Mouse (Mus musculus): Measurements from ENCODE around the gene Csf3. TPM values are rescaled to one million over a fixed set of nuclear protein-coding genes. Genes with fewer than 3 reads are reported as not detected.

The Csf3 gene
- polyA plus RNA-seq, 1 experiment from 2014 or later, result 0.11 TPM

DNA sequence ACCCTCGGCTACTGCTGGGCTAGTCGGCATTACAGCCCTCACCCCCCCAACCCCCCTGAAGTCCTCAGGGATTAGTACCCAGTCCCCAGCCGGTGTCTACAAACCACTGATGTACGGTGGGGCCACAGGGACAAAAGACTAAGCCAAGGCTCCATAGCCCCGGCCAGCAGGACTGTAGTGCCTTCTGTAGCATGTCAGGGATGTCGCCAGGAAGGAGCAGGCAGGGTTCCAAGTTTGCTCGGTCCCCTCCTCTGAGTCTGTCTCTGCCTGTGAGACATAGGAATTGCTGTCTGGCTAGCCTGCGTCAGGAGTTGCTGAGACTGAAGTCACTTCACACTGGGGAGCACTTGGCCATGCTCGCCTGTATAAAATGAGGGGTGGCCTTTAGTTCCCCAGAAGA, 6.8 kb upstream of the Csf3 start:
- ATAC-seq (ENCODE audit: low FRiP score, low TSS enrichment), result no peak
- H3K9me3 ChIP-seq (ENCODE audit: low read length), result no peaks in the 10 kb centered on the region
- WGBS, result 73% methylated on average over 9 of the region's 9 CpGs

DNA sequence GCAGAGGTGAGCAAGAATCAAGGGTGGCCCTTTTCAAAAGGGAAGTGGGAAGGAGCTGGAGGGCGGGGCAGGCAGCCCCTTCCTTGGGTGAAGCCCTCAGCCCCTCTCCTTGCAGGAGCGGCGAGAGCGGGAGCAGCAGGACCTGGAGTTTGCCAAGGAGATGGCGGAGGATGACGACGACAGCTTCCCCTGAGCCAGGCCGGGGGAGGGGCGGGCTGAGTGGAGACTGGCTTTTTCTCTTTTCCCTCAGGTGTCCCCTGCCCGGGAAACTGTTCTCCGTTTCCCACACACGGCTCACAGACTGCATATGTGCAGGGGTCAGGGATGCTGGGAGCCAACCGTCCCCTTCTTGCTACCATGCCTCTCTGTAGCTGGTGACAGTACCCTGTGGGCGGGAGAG, 5.7 kb upstream of the Csf3 start:
- H3K27ac ChIP-seq (ENCODE audit: low read length), result no peak overlapping the region
- no peak overlapping the region for H3K4me3 ChIP-seq (ENCODE audit: low read length)
- H3K9me3 ChIP-seq (ENCODE audit: low read length), result no peaks in the 10 kb centered on the region
- ATAC-seq (ENCODE audit: low FRiP score, low TSS enrichment), result no peak
- no peak overlapping the region for H3K4me2 ChIP-seq (replicated peaks; ENCODE audit: low read depth, low read length)
- H3K4me1 ChIP-seq (ENCODE audit: insufficient read depth, low read length), result peaks cover 5% of the 10 kb centered on the region
- H3K27me3 ChIP-seq (ENCODE audit: insufficient read depth, low read length), result no peaks in the 10 kb centered on the region
- 67% methylated on average over 14 of the region's 14 CpGs for WGBS
- H3K36me3 ChIP-seq (ENCODE audit: insufficient read depth, low read length), result peaks cover 57% of the 10 kb centered on the region
- H3K9ac ChIP-seq (replicated peaks; ENCODE audit: low read length), result no peak overlapping the region

More for the DNA sequence above, 6.8 kb upstream of the Csf3 start:
- Histone ChIP-seq H3K9ac (replicated peaks; ENCODE audit: low read length) (no peak overlapping the region), H3K27me3 (ENCODE audit: insufficient read depth, low read length) (no peaks in the 10 kb centered on the region), H3K36me3 (ENCODE audit: insufficient read depth, low read length) (peaks cover 68% of the 10 kb centered on the region), H3K4me2 (replicated peaks; ENCODE audit: low read depth, low read length) (no peak overlapping the region), H3K4me1 (ENCODE audit: insufficient read depth, low read length) (no peaks in the 10 kb centered on the region), H3K4me3 (ENCODE audit: low read length) (no peak overlapping the region), H3K27ac (ENCODE audit: low read length) (no peak overlapping the region)

DNA sequence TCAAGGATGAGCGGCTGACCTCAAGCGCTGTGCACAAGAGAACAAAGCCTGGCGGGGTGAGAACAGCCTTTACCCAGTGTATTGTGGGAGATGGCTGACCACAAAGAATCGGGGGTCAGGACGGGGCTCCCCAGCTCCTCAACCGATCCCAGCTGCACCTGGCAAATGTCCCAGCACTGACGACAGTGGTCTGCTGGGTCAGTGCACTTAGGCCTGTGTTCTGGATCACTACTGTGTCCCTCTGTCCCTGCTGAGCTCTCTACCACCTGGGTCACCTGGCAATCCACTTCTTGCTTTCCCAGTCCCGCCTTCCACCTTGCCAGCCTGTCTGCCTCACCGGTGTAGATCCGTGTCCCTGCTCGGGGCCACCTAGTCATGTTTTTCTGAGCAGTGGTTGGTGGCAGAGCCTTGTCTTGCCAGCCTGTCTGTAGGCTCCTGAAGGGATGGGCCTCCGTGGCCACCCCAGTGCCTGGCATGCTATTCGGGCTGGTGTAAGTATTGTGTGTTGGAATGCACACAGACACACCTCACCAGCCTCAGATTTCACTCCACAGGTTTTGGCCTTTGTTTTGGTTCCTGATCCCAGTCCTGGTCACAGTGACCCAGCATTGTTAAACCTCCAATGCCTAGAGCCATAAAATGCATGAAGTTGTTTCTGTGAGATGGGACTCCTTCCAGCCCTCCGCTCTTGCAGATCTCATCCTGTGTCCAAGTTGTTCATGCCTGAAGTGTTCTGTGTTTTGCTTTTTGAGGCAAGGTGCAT, 4.4 kb upstream of the Csf3 start:
- Histone ChIP-seq H3K4me1 (ENCODE audit: insufficient read depth, low read length) (peaks cover 17% of the 10 kb centered on the region), H3K27me3 (ENCODE audit: insufficient read depth, low read length) (no peaks in the 10 kb centered on the region), H3K9ac (replicated peaks; ENCODE audit: low read length) (no peak overlapping the region), H3K4me3 (ENCODE audit: low read length) (no peak overlapping the region), H3K4me2 (replicated peaks; ENCODE audit: low read depth, low read length) (no peak overlapping the region), H3K36me3 (ENCODE audit: insufficient read depth, low read length) (peaks cover 45% of the 10 kb centered on the region), H3K27ac (ENCODE audit: low read length) (0 out of 2 replicates have a peak overlapping the region, but pooled peaks have one; percentile 20), H3K9me3 (ENCODE audit: low read length) (no peaks in the 10 kb centered on the region)
- 77% methylated on average over 14 of the region's 14 CpGs for WGBS
- no peak for ATAC-seq (ENCODE audit: low FRiP score, low TSS enrichment)

DNA sequence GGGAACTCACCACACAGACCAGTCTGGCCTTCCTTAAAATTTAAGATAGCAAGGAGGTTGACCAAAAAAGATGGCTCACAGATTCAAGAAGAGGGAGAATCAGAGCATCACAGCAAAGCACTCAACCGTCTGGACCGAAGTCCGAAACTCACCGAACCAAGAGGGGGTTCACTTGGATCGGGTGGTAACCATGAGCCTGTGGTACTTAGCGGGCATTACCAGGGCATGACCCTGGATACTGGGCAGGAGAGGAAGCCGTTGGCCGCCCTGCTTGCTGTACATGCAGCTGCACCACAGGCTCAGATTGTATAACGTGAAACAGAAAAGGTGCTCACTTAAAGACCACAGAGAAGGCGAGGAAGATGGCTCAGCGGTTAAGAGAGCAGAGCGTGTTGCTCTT, 3.8 kb upstream of the Csf3 start:
- Histone ChIP-seq H3K9ac (replicated peaks; ENCODE audit: low read length) (no peak overlapping the region), H3K4me2 (replicated peaks; ENCODE audit: low read depth, low read length) (no peak overlapping the region), H3K4me1 (ENCODE audit: insufficient read depth, low read length) (peaks cover 19% of the 10 kb centered on the region), H3K36me3 (ENCODE audit: insufficient read depth, low read length) (peaks cover 39% of the 10 kb centered on the region), H3K27ac (ENCODE audit: low read length) (no peak overlapping the region), H3K9me3 (ENCODE audit: low read length) (no peaks in the 10 kb centered on the region), H3K4me3 (ENCODE audit: low read length) (no peak overlapping the region), H3K27me3 (ENCODE audit: insufficient read depth, low read length) (no peaks in the 10 kb centered on the region)
- 86% methylated on average over 12 of the region's 12 CpGs for WGBS
- no peak for ATAC-seq (ENCODE audit: low FRiP score, low TSS enrichment)

DNA sequence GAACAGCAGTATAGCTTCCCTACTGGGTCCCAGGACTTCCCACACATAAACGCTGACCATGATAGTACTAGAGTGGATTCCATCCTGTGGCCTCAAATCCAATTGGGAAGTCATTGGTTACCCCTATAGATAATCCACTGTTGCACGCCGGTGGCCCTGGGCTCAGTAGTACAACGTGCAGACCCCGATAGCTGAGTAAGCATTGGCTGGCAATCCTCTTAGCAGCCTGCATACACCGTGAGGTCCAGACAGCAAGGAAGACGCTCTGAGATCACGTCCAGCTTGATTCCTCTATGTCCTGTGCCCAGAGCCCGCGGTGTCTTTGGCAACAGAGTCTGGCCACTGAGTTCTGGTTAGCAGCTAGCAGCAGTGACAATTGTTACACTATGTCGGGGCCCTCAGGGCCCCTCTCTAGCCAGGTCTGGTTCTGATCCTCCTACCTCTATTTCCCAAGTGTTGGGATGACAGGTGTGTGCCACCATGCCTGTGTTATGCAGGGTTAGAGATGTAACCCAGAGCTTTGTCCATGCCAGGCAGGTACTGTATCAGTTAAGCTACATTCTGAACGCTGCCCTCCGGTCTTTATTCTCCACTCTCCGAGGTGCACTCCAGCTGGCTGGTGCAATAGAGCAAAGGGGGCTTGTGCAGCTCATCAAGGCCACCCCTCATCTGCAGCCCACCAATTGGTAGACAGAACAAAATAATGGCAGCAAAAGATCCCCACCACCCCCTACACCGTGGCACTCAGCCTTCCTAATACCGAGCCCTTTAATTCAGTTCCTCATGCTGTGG, 2.0 kb upstream of the Csf3 start:
- H3K4me2 ChIP-seq (replicated peaks; ENCODE audit: low read depth, low read length), result no peak overlapping the region
- H3K9ac ChIP-seq (replicated peaks; ENCODE audit: low read length), result no peak overlapping the region
- H3K9me3 ChIP-seq (ENCODE audit: low read length), result no peaks in the 10 kb centered on the region
- no peak overlapping the region for H3K4me3 ChIP-seq (ENCODE audit: low read length)
- ATAC-seq (ENCODE audit: low FRiP score, low TSS enrichment), result no peak
- H3K36me3 ChIP-seq (ENCODE audit: insufficient read depth, low read length), result peaks cover 23% of the 10 kb centered on the region
- no peaks in the 10 kb centered on the region for H3K27me3 ChIP-seq (ENCODE audit: insufficient read depth, low read length)
- WGBS, result 83% methylated on average over 16 of the region's 16 CpGs
- H3K4me1 ChIP-seq (ENCODE audit: insufficient read depth, low read length), result peaks cover 37% of the 10 kb centered on the region
- H3K27ac ChIP-seq (ENCODE audit: low read length), result no peak overlapping the region

DNA sequence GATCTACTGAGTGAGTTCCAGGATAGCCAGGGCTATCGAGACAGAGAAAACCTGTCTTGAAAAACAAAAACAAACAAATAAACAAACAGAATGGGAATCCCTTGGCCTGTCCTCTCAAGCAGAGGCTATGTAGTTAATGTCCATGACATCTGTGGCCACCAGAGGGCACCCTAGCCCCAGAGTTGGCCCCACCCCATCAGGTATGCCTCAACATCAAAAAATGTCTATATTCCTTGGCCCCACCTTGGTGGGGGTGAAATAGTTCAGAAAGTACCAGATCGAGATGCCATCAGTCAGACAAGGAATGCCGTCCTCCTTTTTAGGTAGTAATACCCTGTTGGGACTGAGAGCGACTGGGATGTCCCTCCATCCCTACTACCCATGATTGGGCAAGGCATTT, 1.2 kb upstream of the Csf3 start:
- Histone ChIP-seq H3K36me3 (ENCODE audit: insufficient read depth, low read length) (peaks cover 19% of the 10 kb centered on the region), H3K27me3 (ENCODE audit: insufficient read depth, low read length) (no peaks in the 10 kb centered on the region), H3K4me1 (ENCODE audit: insufficient read depth, low read length) (peaks cover 46% of the 10 kb centered on the region), H3K4me3 (ENCODE audit: low read length) (no peak overlapping the region), H3K27ac (ENCODE audit: low read length) (no peak overlapping the region), H3K9me3 (ENCODE audit: low read length) (no peaks in the 10 kb centered on the region), H3K9ac (replicated peaks; ENCODE audit: low read length) (no peak overlapping the region), H3K4me2 (replicated peaks; ENCODE audit: low read depth, low read length) (no peak overlapping the region)
- ATAC-seq (ENCODE audit: low FRiP score, low TSS enrichment), result peak; percentile 32; the same call in 1 of the 2 replicates
- 33% methylated on average over 4 of the region's 4 CpGs for WGBS

DNA sequence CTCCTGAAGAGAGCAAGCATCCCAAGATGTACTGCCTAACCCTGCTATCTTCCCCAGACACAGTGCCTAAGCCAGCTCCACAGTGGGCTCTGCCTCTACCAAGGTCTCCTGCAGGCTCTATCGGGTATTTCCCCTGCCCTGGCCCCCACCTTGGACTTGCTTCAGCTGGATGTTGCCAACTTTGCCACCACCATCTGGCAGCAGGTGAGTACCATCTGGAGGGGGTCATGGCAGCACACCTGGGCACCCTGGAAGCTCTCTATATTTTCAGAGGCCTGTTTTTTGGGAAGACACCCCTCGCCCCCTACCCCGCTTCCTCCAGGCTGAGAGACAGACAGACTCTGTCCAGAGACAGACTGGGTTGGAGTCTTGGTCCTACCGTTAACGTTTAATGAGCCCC, 1.3 kb downstream of the Csf3 start:
- H3K9me3 ChIP-seq (ENCODE audit: low read length), result no peaks in the 10 kb centered on the region
- no peak overlapping the region for H3K4me2 ChIP-seq (replicated peaks; ENCODE audit: low read depth, low read length)
- no peak overlapping the region for H3K4me3 ChIP-seq (ENCODE audit: low read length)
- H3K27me3 ChIP-seq (ENCODE audit: insufficient read depth, low read length), result no peaks in the 10 kb centered on the region
- no peak for ATAC-seq (ENCODE audit: low FRiP score, low TSS enrichment)
- peaks cover 14% of the 10 kb centered on the region; the same call in 1 of the 2 replicates for H3K36me3 ChIP-seq (ENCODE audit: insufficient read depth, low read length)
- H3K27ac ChIP-seq (ENCODE audit: low read length), result no peak overlapping the region; the same call in 1 of the 2 replicates
- 64% methylated on average over 5 of the region's 5 CpGs for WGBS
- H3K4me1 ChIP-seq (ENCODE audit: insufficient read depth, low read length), result peaks cover 70% of the 10 kb centered on the region
- no peak overlapping the region for H3K9ac ChIP-seq (replicated peaks; ENCODE audit: low read length)

DNA sequence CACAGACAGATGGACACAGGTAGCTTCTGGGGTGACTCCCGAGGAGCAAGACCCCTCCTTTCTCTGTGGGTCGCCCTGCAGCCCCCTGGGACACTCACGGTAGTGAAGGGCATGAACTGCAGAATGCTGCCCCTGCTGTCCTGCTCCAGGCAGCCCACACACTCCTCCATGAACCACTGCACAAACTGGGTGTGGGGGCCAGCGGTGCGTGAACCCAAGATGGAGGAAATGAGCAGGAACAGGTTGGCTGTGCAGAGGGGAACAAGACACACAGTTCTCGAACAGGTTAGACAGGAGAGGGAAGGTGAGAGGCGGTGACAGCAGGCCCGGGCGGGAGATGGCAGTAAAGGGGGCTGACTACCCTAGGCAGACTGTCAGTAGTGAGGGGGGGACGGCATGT, 4.0 kb downstream of the Csf3 start:
- H3K4me1 ChIP-seq (ENCODE audit: insufficient read depth, low read length), result peaks cover 96% of the 10 kb centered on the region
- WGBS, result 50% methylated on average over 10 of the region's 10 CpGs
- peaks cover 20% of the 10 kb centered on the region; the same call in 1 of the 2 replicates for H3K36me3 ChIP-seq (ENCODE audit: insufficient read depth, low read length)
- peak overlapping the region; percentile 28 for H3K4me2 ChIP-seq (replicated peaks; ENCODE audit: low read depth, low read length)
- H3K9me3 ChIP-seq (ENCODE audit: low read length), result no peaks in the 10 kb centered on the region
- peak overlapping the region; percentile 34; the same call in 1 of the 2 replicates for H3K9ac ChIP-seq (replicated peaks; ENCODE audit: low read length)
- ATAC-seq (ENCODE audit: low FRiP score, low TSS enrichment), result peak; percentile 29
- no peak overlapping the region for H3K4me3 ChIP-seq (ENCODE audit: low read length)
- H3K27me3 ChIP-seq (ENCODE audit: insufficient read depth, low read length), result no peaks in the 10 kb centered on the region
- H3K27ac ChIP-seq (ENCODE audit: low read length), result peak overlapping the region; percentile 88

DNA sequence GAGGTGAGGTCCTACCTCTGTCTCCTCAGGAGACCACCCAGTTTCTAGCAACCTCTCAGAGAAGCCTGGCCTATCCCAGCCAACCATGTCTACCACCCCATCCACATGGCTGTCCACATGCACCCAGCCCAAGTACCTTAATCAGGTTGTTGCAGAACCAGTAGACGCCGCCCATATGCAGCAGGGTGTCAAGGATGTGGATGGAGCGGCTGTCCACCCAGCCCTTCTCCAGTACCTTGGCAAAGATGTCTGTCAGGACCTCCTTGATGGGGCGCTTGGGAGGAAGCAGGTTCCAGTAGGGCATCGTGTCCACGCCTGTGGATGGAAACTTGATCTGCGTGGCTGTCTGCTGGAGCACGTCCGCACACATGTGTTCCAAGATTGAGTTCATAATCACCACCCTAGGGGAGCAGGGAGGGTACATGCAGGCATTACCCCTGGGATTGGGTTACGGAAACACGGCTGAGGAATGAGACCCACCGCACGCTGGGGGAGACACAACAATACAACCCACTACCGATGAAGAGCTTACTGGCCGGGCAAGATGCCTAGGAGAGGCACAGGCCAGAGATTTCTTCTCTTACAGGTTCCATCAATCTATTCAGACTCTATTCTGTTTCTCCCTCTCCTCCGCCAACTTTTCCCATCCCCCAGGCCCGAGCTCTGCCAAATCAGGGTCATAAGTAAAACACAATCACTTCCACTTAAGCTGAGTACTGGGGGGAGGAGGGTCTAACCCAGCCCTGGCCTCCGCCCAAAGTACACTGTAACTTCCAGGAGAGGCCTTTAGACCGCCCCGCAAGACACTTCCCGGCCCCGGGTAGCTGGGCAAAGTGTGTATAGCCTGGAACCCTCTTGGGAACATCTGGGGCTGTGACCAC, 6.6 kb downstream of the Csf3 start:
- Histone ChIP-seq H3K9me3 (ENCODE audit: low read length) (no peaks in the 10 kb centered on the region), H3K4me2 (replicated peaks; ENCODE audit: low read depth, low read length) (peak overlapping the region; percentile 17; the same call in 1 of the 2 replicates), H3K4me1 (ENCODE audit: insufficient read depth, low read length) (peaks cover 81% of the 10 kb centered on the region), H3K4me3 (ENCODE audit: low read length) (no peak overlapping the region), H3K36me3 (ENCODE audit: insufficient read depth, low read length) (peaks cover 26% of the 10 kb centered on the region; the same call in 1 of the 2 replicates), H3K9ac (replicated peaks; ENCODE audit: low read length) (peak overlapping the region; percentile 48; the same call in 1 of the 2 replicates), H3K27ac (ENCODE audit: low read length) (peak overlapping the region; percentile 94), H3K27me3 (ENCODE audit: insufficient read depth, low read length) (no peaks in the 10 kb centered on the region)
- 48% methylated on average over 22 of the region's 22 CpGs for WGBS
- peak; percentile 29; the same call in 1 of the 2 replicates for ATAC-seq (ENCODE audit: low FRiP score, low TSS enrichment)

All from kidney, embryonic 16.5 days (tissue).